Mouse (Mus musculus): ENCODE measurements around the gene Evx2.

Evx2 gene

DNA sequence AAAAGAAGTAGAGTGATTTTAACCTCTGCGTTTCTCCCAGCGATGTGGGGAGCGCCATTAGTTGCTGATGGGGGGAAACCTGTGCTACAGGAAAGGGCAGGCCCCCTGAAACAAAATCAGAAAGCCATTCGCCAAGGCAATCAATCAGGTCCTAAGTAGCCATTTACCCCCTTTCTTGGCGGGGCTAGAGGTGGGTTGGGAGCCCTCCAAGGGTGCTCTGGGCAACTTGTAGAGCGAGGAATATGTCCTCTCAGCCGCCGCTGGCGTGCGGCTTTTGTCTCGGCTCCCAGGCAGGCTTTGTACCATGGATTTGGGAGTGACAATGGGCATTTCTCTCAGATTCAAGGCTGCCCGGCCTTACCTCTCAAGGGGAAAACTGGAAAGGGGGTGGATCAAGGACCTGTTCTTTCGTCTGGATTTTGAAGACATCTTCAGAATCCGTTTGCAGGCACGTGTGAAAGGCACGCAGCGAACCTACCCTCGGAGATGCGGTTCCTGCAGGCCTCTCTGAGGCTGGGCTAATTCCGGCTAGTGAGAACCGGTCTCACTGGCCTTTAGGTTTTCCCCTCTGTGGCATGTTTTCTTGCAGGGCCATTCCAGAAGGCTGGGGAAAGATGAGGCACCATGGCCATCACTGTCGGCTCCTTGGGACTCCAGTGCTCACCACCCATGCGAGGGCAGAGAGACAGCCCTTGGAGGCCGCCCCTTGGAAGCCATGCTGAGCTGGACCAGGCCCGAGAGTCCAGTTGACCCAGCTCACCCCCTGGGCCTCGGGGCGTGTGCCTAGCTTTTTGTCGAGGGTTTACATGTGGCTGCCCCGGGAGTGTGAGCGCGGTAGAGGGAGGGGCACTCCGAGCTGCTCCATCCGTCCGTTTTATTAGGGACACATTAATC lies 37.3 kb upstream of the Evx2 start:
- in situ Hi-C loops (cut with MboI) = no loop called here

DNA sequence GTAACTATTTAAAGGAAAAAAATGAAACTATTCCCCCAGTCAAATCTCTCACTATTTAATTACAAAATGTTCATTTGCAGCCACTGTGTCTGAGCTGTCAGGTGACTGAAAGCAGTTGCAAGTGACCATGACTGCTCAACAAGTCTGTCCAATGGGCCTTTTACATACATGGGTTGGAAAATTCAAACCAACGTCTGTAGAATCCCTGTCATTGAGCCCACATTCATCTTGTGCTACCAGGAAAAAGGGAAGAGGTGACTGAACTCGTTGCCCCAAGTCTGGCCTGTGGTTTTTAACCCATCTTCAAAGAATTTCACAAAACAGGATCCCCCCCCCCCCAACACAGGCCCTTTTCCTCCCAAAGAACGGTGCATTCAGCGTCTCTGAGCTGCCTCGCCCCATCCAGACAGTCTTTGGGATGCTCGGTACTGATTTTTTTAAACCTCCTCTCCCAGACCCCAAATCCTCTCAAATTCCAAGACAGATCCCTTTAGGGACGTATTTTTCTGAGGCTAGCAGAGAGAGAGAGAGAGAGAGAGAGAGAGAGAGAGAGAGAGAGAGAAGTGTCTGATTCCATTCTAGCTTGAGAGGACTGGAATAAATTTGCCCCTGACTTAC lies 36.6 kb upstream of the Evx2 start:
- in situ Hi-C loops (cut with MboI) = no loop called here

DNA sequence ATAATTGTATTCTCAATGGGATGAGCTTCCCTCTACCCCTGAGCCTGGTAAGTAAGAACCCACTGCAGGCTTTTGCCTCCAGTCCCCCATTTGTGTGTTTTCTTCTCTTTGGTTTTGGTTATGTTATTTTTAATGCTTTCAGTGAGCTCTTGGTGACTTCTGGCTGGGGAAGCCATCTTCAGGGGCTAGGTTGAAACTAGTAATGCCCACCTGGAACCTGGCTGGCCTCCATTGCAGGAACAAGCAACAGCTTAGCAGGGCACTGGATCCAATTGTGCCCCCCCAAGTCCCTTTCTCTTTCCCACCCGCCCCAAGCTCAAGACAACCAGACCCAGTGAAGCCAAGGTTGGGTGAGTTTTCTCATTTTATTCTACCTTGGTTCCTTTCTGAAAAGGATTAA lies 36.0 kb upstream of the Evx2 start:
- in situ Hi-C loops (cut with MboI) = no loop called here

DNA sequence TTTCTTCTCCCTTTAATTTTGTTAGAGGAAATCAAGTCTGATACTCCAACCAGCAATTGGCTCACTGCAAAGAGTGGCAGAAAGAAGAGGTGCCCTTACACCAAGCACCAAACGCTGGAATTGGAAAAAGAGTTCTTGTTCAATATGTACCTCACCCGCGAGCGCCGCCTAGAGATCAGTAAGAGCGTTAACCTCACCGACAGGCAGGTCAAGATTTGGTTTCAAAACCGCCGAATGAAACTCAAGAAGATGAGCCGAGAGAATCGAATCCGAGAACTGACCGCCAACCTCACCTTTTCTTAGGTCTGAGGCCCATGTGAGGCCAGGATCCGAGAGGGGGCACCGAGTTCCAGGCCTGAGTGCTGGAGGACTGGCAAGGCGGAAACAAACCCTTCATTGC lies 34.7 kb upstream of the Evx2 start:
- in situ Hi-C loops (cut with MboI) = no loop called here

DNA sequence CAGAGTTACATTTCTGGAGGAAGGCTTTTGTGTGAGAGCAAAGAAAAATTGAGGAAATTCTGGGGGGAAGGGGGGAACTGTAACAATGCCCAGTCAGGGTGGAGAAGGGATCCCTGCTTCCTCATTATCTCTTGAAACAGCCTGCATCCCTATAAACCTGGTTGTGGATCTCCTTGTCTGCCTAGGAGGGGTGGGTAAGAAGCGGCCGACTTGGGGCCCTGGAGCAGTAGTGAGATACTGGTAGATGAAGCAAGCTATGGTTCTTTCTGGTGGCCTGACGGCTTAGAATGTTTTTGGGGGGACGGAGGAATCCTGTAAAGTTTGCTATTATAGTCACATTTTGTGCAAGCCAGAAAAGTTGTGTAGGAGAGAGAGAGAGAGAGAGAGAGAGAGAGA lies 34.1 kb upstream of the Evx2 start:
- in situ Hi-C loops (cut with MboI) = no loop called here

DNA sequence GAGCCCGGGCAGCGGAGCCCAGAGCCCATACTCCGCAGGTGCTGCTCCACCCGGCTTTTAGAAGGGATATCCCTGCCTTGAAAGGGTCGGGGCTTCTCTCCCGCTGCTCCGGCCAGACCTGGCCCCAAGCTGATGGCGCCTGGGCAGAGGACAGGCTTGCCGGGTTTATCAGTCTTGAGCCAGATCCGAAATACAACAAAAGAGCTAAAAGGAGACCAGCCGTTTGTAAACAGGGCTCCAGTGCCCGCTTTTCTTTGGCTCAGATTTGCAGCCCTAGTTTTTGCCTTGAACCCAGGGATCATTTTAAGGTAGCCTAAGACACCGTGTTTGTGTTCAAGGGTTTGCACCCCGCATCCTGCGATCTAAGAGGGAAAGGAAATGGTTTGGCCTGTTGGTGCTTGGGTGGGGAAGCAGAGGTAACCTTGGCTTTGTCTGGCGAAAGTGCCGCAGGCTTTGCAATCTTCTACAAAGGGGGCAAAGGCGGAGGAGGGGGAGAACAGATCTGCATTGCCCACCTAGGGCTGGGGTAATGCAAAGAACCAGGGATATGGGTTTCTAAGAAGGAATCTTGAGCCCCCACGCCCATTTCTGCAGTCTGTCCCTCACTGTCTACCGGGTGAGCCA lies 33.6 kb upstream of the Evx2 start:
- in situ Hi-C loops (cut with MboI) = no loop called here

DNA sequence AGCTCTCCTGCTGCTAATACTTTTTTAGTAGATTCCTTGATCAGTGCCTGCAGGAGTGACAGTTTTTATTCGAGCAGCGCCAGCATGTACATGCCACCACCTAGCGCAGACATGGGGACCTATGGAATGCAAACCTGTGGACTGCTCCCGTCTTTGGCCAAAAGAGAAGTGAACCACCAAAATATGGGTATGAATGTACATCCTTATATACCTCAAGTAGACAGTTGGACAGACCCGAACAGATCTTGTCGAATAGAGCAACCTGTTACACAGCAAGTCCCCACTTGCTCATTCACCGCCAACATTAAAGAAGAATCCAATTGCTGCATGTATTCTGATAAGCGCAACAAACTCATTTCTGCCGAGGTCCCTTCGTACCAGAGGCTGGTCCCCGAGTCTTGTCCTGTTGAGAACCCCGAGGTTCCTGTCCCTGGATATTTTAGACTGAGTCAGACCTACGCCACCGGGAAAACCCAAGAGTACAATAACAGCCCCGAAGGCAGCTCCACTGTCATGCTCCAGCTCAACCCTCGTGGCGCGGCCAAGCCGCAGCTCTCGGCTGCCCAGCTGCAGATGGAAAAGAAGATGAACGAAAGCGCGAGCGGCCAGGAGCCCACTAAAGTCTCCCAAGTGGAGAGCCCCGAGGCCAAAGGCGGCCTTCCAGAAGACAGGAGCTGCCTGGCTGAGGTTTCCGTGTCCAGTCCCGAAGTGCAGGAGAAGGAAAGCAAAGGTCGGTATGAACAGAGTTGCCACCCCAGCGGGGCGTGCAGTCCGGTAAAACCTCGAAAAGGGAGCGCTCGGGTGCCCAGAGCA lies 32.8 kb upstream of the Evx2 start:
- in situ Hi-C loops (cut with MboI) = no loop called here

DNA sequence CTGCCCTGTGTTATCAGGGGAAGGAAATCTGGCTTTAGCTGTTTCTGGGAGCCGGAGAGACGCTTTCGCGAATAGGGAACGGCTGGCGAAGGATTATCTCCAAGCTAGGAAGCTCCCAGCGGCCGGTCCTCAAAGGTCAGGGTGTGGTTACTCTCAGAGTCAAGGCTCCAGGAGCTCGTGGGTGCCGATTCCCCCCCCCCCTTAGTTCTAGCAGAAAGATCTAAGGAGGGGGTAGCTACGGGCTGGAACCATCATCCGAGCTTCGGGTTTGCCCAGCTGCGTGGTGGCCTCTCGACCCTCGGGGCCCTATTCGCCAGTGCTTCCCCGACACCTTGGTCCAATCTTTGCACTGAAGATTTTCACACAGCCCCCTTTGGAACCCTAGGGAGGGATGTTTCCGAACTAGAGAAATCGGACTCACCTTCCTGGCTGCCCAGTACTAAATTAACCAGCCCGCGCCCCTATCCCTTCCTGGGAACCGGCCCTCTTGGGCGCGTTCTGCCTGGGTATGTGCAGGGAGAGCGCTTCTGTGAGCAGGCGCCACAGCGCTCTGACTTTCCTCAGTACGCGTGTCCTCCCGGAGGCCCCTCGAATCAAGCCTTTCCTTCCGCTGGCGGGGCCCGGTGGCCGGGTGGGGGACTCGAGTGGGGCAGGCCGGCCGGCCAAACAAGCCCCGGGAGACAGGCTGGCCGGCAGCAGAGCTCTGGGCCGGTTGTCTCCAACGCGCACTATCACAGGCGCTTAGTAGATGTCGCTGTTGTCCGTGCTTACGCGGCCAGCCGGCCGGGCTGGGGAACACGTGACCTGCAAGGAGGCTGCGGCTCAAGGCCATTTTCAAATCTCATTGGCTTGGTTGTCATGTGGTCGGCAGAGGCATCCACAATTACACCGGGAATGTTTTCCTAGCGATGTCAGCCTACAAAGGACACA lies 31.9 kb upstream of the Evx2 start, which contains the start of gene Hoxd10:
Gene Hoxd10 (plus strand): TSS at position 903 of the 930 bp plus-strand sequence.
- in situ Hi-C loops (cut with MboI) = no loop called here

DNA sequence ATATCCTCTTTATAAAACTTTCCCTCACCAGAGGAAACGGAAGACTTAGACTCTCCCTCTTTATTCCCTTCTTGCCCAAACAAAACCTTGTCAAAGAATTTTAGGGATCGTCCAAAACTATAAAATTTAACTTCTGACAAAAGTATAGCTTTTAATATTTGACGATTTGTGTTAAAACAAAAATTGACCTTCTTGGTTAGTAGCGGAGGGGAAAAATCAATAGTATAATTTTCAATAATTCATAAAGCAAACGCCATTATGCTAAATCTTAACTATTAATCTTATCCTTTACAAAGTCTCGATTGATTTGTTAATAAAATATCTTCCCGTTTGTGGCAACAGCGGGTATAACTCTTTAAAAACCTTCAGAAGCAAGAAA lies 31.0 kb upstream of the Evx2 start:
- in situ Hi-C loops (cut with MboI) = no loop called here

DNA sequence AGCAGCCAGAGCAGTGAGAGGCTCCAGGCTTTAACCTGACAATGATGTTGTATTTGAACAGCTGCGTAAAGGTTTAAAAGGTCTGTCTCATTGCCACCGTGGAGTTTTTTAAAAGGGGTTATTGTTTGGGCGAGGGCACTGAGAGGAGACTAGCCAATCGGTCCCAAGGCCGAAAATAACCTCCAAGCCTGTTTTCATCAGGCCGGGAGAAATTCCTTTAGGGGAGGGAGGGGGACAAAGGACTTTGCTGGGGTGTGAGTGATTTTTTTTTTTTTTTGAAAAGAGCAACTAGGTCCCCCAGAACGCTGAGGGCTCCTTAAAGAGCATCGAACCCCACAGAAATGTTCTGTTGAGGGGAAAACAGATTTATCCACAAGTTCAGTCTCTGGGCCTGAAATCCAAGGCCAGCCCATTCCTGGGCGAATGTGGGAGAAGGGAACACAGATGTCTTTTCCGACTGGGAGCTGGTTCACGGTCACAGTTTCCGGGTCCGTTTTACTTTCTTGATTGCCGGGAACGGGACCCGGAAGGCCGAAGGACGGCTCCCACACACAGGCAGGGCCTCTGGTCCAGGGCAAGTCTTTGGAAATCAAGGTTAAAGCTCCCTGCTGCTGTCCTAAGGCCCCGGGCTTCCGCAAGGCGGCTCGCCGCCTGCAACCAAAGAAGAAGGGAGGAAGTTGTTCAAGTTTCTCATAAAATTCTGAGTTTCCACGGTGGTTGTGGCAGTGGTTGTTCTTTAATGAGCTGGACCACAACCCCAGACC lies 30.4 kb upstream of the Evx2 start:
- in situ Hi-C loops (cut with MboI) = no loop called here

DNA sequence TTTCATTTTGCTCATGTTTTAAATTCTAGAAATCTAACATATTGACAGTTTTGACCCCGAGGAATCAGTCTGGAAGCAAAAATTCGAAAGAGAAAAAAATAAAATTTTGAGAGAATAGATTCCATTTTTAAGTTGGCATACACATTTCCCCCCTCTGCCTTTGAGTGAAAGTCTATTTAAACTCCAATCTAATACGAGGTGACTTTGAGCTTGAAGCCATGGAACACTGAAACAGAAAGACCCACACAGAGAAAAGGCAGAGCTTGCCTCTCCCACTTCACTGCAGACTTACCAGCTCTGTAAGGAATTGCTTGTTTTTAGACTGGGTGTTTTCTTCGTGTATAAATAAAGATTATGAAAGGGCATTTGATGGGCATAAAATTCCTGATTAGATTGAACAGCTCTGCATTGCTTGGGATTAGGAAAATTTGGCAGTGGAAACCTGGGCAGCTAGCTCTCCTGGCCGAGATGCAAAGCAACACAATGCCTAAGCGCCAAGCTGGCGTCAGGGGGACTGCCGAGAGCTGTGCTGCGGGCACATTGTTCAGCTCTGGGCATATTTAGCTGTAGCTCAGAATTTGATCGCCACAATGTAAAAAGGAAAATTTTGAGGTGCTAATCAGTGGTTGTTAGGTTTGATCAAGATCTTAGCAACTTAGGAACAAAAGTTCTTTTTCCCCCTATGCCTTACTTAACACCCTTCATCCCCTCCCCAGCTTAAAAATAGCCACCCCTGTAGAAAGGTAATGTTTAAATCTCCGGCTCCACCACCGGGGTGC lies 29.6 kb upstream of the Evx2 start:
- in situ Hi-C loops (cut with MboI) = no loop called here

DNA sequence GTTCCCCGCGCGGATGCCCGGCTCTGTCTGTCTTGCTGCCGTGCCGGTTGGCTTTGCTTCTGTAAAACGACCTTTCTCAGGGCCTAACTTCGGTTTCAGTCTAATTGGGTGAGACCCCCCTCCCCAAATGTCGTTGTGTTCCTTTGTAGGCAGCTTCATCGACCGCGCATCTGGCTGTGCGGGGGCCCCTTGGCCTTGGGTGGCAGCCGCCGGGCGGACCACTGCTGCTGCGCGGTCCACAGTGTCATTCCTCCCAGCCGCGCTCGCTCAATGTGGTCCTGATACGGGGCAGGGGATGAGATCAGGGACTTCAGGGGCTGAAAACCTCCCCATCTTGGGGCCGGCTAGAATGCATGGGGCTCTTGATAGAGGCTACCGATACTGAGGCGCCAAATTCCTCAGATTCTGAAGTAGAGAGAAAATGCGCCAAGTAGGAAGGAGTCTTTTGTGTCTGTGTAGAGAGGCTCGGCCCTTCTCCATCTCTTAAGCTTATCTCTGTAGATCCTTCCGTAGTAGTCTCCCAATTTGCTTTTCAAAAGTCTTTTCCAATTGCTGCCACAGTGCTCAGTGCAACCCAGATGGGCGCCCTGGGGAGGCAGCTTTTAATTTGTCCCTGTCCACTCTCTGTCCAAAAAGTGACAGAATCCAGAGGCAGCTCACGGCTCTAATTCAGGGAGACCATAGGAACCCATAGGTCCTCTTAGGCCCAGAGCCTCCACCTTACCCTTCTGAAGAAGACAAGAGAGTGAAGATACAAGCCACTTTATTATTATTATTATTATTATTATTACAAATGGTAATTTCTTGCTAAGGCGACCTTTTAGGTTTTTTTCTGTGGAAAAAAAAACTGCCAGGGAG lies 28.6 kb upstream of the Evx2 start:
- in situ Hi-C loops (cut with MboI) = no loop called here

DNA sequence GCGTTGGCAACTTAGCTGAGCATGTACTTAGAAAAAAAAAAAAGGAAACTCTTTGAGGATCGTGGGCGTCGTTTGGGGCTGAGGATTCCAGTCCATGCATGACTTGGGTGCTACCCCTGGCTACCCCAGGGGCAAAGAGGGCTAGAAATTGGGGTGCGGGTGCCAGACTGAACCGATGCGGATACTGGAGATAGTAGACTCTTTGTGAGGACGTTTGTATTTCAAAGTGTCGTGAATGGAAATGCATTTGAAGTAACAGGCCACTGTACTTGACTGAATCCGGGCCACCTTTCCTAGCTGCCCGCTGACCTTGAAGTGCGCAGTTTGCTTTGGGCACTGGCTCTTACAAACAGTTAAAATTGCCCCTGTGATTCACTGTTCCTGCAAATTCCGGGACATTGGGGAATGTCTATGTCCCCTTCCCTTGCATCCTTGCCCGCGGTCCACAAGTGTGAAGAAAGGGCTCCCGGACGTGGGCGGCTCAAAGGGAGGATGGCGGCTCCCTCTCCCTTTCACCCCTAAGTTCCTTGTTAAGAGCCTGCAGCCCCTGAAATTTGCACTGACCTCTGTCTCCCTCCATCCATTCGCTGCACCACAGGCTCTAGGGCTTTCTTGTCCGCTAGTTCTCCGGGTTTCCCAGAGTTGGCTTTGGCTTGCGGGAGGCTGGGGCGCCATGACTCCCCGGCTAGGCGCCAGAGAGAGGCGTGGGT lies 27.8 kb upstream of the Evx2 start:
- in situ Hi-C loops (cut with MboI) = no loop called here

DNA sequence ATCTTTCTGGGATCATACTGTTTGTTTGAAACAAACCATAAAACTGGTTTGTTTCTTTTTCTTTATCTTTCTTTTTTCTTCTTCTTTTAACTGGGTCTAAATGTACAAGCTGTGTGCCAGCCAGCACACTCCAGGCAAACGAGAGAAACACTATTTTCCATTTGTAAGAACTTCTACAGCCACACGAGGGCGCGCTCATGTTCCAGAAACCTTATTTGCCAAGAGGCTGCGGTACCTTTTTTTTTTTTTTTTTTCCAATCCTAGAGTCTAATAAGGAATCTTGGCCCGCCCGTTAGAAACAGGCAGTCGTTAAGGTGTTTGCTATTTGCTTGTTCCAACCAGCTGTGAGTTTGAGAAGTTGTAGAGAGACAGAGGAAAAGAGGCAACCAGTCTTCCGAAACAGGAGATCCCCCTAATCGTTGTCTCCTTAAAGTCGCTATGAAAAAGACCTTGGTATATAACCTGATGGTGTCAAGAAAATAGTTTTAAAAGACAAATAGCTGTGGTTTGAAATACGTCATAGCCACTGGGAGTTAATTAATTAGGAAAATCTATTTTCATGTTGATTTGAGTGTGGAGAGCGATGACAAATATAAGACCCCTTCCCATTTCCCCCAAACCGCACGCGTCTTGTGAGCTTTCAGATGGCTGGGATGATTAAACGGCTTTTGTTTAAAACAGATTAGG lies 27.1 kb upstream of the Evx2 start:
- in situ Hi-C loops (cut with MboI) = no loop called here

DNA sequence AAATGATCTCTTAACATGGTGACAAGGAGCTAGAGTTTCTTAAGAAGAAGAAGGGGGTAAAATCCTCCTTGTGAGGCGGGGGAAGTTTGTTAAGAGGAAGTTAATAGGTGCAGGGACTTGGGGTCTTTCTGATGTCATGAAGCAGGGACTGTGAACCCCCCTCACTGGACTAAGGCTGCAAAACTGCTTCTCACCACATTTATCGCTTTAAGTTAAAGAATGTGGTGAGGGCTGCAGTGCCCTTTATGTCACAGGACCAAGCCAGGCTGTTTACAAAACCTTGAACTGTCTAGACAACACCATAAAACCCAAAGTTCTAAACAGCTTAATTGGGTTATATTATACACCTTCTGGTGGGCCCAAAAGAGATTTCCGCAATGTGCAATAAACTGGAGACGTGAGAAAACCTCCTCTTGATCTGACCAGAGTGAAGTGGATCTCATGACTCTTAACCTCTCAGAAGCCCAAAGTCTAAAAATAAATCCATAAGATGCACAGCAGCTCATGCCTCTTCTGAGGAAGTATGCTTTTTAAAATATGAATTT lies 25.8 kb upstream of the Evx2 start:
- in situ Hi-C loops (cut with MboI) = no loop called here

DNA sequence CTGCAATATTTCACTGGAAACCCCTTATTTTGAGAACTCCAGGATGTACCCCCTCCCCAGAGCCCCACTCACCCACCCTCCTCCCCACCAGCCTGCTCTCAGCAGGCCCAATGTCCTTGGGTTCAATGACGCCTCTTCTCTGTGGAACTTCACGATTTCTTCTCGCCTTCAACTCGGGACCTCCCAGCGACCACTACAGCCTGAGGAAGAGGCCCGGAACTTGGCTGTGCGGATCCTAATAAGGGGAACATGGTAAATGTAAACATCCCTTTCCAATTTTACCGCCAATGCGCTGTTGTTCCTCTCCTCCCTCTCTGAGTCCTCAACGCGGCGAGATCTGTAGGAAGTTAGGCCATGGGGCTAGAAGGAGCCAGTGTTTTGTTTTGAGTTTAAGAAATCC lies 24.7 kb upstream of the Evx2 start:
- in situ Hi-C loops (cut with MboI) = no loop called here

DNA sequence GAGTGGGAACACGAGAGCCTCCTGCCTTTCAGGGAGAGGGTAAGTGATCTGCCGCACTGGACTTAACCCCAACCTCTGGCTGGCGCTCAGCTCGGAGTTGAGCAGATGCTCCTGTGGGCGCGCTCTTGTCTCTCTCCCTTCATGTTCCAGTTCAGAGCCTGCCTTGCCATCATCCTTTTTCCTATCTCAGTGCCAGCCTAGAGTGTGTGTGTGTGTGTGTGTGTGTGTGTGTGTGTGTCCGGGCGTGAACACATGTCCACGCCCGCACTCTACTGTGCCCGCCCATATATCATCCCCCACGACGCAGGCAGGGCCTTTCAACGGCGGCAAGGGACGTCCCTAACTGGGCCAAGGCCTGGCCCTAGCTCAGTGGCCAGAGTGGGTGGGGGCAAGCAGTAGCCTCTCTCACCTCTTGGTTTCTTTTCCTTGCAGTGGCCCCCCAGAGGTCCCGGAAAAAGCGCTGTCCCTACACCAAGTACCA lies 24.2 kb upstream of the Evx2 start:
- in situ Hi-C loops (cut with MboI) = no loop called here
